Mouse (Mus musculus) layer of hippocampus, adult 18-20 months (tissue): ENCODE measurements at regions not wholly inside any gene's neighbourhood (a gene's known extent, or its start where the extent isn't known, plus 50 kb on each side); places are given as distances from the start of the nearest gene placed in this dataset.
A peak's percentile ranks its signal among the peaks of the same experiment; 100 is the strongest.
"Not testable (repeated sequence)": the region's sequence is repeated elsewhere in the genome, so short reads cannot be mapped to it uniquely, and the experiment has no call there.

ENCODE experiments used
- DNase-seq, 2 experiments: peaks; one replicate each; pipeline ENCODE4 v3.0.0; 2022; ENCODE audit warnings: low spot score in 2 of 2

DNA sequence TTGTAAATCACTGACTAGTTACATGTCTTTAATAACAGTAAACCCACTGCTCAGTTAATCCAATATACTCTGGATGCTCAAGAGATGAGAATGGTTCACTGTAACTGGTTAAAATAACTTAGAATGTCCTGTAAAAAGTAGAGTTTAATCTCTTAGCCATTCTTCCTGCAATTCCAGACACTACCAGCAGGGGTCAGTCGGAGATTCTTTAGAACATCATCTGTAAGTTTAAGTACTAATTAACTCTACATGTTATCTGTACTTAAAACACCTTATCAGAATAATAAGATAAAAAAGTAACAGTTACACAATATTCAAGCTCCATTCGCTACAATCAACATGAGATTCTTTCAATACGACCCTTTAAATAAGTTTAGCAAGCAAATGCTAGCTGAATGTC is 58.7 kb upstream of the Olig3 start:
- DNase-seq: no peak

DNA sequence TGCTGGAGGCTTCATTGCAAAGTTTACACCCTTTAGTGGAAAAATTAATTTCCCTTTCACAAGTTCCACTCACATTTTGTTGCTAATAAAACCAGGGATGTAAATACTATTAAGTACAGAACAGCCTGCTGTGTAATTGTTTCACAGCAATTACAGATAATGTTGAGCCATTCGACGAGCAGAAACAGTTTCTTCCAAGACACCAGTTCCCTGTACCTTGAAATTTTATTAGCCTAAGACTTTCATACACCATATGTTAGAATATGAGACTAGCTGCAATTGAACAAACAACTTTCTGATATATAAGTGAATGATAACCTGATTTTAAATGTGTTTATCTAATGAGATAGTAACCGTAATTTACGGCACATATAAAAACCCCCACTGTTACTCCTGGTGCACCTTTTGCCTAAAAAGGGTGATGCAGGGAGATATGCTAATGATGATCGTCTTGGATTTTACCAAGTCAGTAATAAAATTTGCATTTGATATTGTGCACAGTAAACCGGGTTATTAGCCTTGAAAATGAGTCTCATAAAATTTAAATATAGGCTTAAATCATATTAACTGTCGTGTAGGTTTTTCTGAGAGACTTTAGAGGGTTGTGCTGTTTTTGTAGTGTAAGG is 60.8 kb upstream of the Olig3 start:
- no peak for DNase-seq

DNA sequence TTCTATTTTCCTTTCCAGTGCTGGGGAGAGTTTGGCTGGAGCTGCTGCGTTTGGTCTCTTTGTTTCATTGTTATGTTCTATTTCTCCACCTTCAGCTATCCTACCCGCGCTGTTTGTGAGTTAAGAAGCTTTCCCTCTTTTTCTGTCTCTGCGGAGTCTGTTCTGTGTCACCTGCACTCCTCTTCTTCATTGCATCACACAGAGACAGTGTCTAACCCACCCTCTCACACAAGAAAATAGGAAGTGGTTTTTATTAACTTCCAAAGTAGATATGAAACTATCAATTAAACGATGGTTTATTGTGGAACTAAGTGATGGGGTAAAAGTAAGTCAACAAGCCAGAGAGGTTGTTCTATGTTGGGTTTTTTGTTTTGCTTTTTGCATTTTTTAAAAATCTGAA is 64.9 kb upstream of the Olig3 start:
- DNase-seq: no peak

DNA sequence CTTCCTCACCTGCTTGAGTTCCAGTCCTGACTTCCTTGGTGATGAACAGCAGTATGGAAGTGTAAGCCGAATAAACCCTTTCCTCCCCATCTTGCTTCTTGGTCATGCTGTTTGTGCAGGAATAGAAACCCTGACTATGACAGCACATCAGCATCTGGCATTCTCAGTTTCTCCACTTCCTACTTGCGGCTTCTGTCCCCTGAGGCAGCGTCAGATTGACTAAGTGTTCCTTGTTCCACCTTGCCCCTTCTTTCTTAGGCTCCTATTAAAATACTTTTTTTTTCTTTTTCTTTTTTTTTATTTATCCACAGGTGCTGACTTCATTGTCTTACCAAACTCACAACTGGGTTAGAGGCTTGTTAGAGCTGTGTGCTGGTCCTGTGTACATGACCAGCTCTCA is 65.3 kb upstream of the Olig3 start:
- DNase-seq: not testable (repeated sequence)

DNA sequence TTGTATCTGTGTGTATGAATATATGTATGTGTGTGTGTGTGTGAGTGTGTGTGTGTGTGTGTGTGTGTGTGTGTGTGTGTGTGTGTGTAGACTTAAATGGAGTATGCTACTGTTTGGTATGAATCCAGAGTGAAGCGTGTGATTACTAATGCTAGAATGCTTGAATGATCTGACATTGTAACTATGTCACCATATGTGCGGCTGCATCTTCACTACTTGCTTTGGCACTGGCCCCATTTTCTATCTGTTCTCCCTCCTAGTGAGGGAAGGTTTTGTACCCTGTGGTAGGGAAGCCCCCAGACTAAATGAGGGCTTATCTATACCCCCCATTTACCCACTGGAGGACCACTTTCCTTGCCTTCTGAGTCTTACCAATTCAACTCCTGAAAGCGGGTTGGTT is 74.2 kb upstream of the Olig3 start:
- DNase-seq: no peak

DNA sequence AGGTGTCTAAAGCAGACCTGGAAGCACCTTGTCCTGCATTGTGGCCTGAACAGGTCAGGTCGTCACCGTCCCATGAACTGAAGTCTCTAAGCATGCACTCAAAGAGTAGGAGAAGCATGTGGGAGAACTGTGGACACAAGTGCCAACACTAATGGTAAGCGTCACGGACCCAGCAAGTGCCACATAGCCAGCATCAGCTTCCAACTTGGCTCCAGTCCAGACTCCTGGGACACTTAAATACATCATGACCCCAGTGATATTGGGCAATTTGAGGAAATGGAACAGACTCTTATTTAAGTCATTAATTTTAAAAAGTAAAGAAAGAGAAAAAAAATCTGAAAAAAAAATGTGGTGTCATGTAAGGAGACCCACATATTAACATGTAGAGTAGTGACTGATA is 75.3 kb upstream of the Olig3 start:
- DNase-seq: no peak

DNA sequence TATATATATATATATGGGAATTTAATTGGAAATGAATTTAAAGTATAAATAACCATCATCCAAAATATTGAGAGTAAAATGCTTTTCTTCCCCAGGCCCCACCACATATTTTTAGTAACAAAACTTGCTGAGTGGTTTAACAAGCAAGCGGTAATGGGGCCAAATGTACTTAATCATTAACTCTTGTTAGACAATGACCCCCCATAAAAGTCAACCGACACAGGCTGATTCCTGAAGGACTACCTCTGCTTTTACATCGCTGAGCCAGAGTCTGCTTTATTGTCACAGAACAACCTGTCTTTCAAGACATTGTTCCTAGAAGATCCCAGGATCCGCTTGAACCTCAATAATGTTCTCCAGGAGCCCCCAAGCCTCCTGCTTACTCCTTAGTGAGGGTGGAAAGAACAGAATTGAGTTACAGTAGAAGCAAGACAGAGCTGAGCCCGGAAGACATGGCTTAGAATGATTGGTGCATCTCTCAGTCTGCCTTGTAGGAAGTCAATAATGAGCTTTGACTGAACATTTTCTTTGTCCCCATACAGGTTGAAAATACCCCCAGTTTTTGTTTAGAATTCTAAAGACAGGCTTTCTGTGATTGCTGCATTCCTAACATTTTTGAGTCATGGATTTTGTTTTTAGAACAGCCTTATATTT is 78.0 kb upstream of the Olig3 start:
- no peak for DNase-seq

DNA sequence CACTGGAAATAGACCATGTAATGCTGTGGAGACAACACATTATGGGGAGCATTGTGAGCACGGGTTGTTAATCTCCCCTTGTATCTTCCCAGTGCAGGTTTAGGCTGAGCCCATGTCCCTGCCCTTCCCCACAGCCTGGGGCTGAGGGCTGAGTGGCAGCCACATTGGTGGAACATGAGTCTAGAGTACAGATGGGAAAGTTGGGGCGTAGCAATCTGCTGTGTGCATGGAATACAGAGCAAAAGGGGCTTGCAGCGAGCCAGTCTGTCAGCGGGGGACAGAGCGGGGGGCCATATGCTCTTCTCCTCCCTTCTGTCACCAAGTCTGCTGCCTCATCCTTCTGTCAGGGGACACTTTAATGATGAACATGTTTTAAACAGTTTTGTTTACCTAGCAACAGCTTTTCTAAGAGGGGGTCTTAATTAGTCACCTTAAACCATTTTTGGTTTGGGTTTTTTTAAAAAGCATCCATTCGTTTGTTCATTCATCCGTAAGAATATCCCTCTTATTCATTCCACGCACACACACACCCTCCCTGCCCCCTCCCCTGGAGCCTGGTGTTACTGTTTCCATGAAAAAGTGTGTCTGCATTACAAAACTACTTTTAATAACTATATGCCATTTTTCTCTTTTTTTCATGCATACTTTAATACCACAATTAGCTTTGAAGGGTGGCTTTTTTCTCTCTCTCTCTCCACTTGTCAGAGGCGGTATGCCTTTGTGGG is 79.1 kb upstream of the Olig3 start:
- peak; percentile 76 to 89 for DNase-seq

DNA sequence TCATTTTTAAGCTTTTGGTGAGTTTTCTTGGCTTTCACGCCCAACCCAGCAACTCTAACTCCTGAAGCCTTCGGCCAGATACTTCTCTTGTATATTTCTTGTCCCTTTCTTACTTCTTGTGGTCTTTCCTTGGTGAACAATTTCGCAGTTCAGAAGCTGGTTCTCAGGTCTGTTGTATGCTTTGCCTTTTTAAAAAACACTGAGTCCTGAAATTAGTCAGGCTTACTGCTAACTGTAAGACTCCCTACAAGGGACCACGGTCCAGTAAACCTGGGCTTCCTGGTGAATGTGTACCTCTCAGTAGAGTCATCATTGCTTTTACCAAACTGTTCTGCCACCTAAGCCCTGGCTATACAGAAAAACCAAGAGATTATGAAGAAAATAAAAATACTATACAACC is 81.3 kb upstream of the Olig3 start:
- no peak for DNase-seq

DNA sequence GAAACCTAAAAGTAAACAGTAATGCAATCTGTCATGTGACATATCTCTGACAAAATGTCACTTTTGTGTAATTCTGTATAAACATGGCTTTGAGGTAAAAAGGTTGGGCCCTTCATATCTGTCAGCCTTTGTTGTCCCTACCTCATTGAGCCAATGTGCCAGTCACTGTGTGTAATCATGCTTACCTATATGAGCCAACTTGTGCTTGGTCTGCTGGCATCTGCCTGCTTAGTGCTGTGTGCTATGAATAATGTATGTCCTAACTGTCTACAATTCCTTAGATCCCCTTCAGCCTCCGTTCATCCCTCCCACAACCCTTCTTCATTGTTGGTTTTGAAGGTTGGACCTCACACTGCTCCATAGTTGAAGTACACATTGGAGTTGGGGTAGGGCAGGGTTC is 86.9 kb upstream of the Olig3 start:
- DNase-seq: no peak

DNA sequence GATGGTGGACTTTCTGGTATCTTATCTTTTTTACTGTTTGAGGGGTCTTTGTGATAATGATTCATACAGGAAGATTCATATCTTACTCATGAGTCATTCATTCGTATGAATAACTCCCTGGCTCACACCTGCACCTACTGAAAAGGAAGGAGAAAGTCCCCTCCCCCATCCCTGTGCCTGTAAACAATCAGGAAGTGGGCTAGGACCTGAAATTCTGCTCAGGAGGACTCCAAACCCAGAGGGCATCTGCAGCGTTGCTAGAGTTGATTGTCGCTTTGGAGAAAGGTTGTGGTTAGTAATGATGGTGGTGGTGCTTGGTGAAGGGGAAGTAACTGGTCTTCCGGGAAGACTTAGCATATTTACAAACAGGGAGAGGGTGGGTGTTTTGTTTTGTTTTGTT is 88.3 kb upstream of the Olig3 start:
- no peak for DNase-seq

DNA sequence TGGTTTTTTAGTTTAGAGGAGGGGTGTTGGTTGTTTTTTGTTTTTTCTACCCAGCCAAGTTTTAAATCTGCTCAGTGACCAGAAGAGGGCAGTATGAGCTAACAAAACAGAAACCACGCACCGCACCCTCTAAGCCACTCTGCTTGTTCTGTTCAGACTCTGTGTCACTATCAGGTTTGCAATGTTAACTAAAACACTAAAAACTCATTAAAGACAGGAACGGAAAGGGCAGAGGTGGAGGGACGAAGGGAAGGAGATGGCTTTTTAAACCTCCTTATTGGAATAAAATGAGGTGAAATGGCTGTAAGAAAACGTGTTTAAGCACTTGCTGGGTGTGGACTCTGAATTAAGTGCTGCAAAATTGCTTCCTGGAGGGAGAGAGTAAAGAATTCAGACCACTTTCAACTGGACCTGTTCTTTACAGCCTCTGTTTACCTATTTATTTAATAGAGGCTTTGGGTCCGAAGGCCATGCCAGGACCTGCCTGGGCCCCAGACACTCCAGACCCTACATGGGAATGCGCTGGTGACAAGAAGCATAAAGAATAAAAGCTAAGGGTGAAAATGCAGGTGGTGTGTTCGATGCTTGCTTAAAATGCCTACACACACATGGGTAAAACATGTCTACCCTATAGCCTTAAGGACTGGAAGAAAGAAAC is 116.1 kb upstream of the Olig3 start:
- peak in 1 of 2 experiments; percentile 51 for DNase-seq

DNA sequence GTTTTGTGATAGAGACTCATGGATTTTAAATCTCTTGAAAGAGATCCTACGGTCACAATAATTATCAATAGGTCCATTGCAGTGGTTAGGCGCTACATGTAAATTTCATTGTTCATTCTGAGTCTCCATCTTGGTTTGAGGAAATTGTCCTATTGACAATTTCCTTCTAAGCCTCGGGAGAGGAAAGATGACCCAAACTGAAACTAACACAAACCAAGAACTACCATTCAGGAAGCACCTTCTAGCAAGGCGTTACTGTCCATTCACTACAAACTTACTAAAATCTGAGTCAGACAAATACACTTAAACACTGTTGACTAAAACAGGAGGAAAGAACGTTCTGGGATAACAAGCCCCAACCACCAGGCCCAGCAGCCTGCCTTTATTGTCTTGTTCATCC is 140.1 kb upstream of the Olig3 start:
- no peak for DNase-seq

DNA sequence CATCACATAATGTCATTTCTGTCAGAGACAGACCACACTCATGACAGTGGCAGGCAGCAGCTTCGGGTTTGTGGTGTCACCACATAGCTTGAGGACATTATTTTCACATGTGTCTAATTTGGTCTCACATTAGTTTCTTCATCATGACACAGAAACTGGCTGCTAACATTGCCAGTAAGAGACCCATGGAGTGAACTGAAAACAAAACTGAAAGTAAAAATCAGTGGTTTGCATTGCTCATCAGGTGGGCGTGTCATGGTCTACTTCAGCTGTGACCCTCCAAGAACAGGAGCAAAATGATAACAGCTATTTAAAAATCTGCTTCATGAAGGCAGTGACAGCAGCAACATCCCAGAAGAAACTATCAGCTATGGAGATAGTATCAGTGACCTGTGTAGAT is 146.6 kb upstream of the Olig3 start:
- no peak for DNase-seq

DNA sequence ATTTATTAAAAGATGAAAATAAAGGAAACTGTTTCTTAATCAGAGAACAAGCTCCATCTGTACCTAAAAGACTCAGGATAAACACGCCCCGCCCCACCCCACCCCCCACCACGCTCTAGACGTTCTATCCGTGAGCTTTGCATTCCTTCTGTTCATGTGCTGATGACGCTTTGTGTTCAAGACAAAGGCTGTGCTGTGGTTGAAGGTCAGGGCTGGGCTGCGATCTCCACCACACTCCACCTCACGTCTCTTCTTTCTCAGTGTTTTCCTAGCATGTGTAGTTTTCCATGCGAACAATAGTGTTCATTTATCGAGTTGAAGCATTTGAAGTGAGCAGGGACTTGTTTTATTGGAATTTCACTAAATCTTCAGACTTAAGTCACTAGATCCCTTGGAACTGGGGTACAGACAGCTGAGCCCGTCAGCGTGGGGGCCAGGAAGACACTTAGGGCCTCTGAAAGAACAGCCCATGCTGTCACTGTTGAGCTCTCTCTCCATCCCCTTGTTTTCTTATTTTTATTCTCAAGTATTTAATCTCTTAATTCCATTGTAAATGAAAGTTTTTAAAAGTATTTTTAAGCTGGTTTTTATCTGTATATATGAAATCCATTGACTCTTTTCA is 148.1 kb upstream of the Olig3 start:
- no peak for DNase-seq

DNA sequence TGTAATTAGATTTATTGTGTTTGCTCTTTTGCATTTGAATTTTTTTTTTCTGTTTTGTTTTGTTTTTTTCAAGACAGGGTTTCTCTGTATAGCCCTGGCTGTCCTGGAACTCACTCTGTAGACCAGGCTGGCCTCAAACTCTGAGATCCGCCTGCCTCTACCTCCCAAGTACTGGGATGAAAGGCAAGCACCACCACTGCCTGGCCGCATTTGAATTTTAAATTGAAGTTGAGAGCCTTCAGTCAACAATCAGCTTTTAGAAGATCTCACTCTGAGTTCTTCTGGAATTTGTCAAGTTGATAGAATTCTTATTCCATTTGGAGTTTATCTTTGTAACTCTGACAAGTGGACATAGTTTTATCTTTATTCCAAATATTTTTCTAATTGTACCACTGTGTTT is 148.8 kb upstream of the Olig3 start:
- no peak for DNase-seq

DNA sequence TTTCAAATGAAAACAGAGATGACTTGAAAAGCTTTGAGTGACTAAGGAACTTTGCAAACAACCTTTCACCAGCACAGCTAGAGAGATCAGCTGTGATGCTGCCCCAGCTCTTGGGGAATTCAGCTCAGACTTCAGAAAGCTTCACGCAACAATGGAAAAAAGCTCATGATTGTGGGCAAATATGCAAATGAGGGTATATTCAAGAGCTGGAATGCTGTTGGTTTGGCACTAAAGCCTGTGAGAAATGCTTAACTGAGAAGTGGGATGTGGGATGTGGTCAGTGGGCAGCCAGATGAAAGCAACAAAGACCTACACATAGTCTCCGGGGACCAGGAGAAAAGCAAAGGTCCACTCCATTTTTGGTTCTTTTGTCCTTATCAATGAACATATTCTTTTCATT is 156.0 kb upstream of the Olig3 start:
- DNase-seq: no peak

DNA sequence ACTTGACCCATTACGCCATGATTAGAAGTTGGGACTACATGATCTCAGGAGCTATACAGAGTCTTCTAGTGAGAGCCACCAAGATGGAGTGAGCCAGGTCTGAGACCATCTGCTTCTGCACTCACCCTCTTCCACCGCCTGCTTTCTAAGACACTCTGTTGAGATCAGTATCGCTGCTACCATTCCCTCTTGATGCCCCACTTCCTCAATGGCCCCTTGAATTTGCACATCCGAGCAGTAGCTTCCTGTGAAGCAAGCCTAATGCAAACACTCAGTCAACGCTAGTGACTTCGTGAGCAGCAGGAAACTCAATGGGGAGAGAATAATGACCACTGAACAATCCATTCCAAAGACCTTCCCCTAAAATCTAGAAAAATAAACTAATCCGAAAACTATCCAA is 160.7 kb upstream of the Olig3 start:
- DNase-seq: no peak

DNA sequence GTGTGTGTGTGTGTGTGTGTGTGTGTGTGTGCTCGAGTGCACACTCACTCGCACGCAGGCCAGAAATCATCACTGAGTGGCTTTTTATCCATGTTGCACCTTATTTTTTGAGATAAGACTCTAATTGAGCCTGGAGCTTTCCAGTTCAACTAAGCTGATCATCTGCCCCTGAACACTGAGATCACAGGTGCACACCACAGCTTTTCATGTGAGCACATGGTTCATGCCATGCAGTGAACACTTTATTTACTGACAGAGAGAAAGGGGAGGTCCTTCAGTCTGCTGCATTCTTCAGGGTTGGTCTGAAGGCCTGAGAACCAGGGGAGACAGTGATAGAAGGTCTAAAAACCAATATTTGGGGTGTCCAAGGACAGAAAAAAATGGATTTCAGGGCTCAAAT is 161.7 kb upstream of the Olig3 start:
- no peak for DNase-seq

DNA sequence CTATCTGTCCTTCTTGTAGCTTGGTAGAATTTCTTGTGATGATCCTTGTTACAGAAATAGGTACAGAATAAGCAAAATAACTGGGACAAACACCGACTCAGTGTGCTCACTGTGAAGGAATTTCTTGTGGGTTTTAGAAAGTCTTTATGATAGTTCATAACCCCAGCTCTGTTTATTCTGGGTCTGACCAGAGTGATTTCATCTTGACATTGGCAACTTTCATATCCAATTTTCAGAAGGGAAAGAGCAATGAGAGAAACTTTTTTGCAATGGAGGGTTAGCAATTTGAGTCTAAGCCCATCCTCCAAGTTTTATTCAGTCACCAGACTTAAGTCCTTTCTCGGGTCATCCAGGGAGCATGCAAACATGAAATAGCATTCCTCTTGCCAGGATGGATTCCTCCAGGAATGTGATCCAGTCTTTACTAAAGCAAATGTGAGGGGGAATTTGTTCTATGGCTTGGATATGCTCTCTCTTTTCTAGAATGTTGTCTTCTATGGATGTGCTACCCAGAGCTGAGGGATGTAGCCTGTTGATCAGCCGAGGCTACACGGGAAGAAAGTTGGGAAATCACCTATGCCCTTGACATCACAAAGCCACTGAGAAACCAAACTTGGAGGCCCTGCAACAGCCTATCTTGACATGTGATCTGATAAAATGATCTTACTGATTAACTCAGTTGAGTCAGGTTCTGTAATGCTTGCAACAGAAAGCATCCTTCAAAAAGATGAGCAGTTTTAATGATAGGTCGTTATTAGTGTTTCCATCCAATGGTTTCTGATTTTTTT is 163.2 kb upstream of the Olig3 start:
- DNase-seq: no peak

DNA sequence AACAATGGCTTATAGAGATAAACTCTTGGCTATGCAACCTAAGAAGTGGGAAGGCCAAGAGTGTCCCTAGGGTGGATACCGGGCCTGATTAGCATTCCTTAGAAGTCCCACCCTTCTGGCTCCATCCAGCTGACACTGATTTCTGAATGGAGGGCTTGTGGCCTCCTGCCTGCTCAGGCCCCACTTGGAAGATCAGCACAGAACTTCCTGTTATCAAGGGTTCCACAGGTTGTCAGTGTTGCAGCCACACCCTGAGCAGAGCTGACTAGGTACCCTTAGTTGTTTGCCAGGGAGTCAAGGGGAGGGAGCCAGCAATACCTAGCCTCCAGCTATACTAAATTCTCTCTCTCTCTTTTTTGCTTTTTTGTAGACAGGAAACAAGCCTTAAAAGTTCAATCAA is 164.1 kb upstream of the Olig3 start:
- DNase-seq: no peak
